Mouse (Mus musculus) spleen, postnatal 10 days (tissue): Measurements from ENCODE around the gene Lhx2.

ENCODE experiments used
- DNase-seq, 2 experiments: peaks; one replicate each; pipeline ENCODE4 v3.0.0; 2021 to 2022; ENCODE audit warnings: low spot score in 2 of 2

Gene Lhx2

GRCm38 (mm10) chr2:38346881-38347764, 8.0 kb downstream of the Lhx2 start:
- DNase-seq, result no peak

- no peak for DNase-seq
Measured at GRCm38 (mm10) chr2:38347811-38348551, 8.9 kb downstream of the Lhx2 start.

- DNase-seq, result no peak
Measured at GRCm38 (mm10) chr2:38348660-38349420, 9.8 kb downstream of the Lhx2 start.

GRCm38 (mm10) chr2:38349447-38350350, 10.6 kb downstream of the Lhx2 start:
- DNase-seq, result no peak

- DNase-seq, result no peak
Measured at GRCm38 (mm10) chr2:38350386-38350785, 11.3 kb downstream of the Lhx2 start.

GRCm38 (mm10) chr2:38350796-38351195, 11.7 kb downstream of the Lhx2 start:
- no peak for DNase-seq

- no peak for DNase-seq
Measured at GRCm38 (mm10) chr2:38351641-38352320, 12.7 kb downstream of the Lhx2 start.

- no peak for DNase-seq
Measured at GRCm38 (mm10) chr2:38352321-38353007, 13.4 kb downstream of the Lhx2 start.

GRCm38 (mm10) chr2:38353008-38353379, 13.9 kb downstream of the Lhx2 start:
- no peak for DNase-seq

- DNase-seq, result no peak
Measured at GRCm38 (mm10) chr2:38353664-38354063, 14.6 kb downstream of the Lhx2 start.

- DNase-seq, result no peak
Measured at GRCm38 (mm10) chr2:38354179-38354716, 15.2 kb downstream of the Lhx2 start.

GRCm38 (mm10) chr2:38354717-38355510, 15.8 kb downstream of the Lhx2 start:
- no peak for DNase-seq

GRCm38 (mm10) chr2:38355731-38356427, 16.8 kb downstream of the Lhx2 start:
- no peak for DNase-seq

GRCm38 (mm10) chr2:38356428-38357260, 17.6 kb downstream of the Lhx2 start:
- DNase-seq, result no peak

GRCm38 (mm10) chr2:38357294-38358246, 18.5 kb downstream of the Lhx2 start:
- DNase-seq, result no peak

GRCm38 (mm10) chr2:38358611-38359010, 19.5 kb downstream of the Lhx2 start:
- no peak for DNase-seq
